Mouse (Mus musculus) stomach, postnatal 0 days (tissue): ENCODE results near the gene Runx2. TPM values are rescaled to one million over a fixed set of nuclear protein-coding genes. Genes with fewer than 3 reads are reported as not detected.

ENCODE experiments used
- ATAC-seq: fragments of 200-750 bp; cut with Nextera tagmentation; 2 replicates; pipeline ENCODE4 v1.8.0; 2017; ENCODE audit not compliant: low FRiP score, low TSS enrichment
- DNase-seq: peaks from one replicate; pipeline ENCODE4 v3.0.0-alpha.2; 2016; ENCODE audit warnings: low spot score
- H3K27ac ChIP-seq: fragments of 300-500 bp; sonication (generic); replicated peaks from 2 replicates; pipeline ENCODE4 v1.5.1; 2014; ENCODE audit warnings: mild to moderate bottlenecking, control low read depth
- H3K27me3 ChIP-seq: fragments of 300-500 bp; sonication (generic); 2 replicates; pipeline ENCODE4 v1.6.1; 2014; ENCODE audit warnings: low read length; ENCODE audit not compliant: control insufficient read depth, insufficient read depth
- H3K36me3 ChIP-seq: fragments of 300-500 bp; sonication (generic); 2 replicates; pipeline ENCODE4 v1.6.1; 2014; ENCODE audit warnings: low read length, mixed read lengths; ENCODE audit not compliant: control insufficient read depth, insufficient read depth
- H3K4me1 ChIP-seq: fragments of 300-500 bp; sonication (generic); replicated peaks from 2 replicates; pipeline ENCODE4 v1.6.1; 2014; ENCODE audit warnings: antibody characterized with exemption; ENCODE audit not compliant: control insufficient read depth, insufficient read depth
- H3K4me2 ChIP-seq: fragments of 300-500 bp; sonication (generic); replicated peaks from 2 replicates; pipeline ENCODE4 v1.6.1; 2014; ENCODE audit warnings: low read depth, mild to moderate bottlenecking, control low read depth, moderate library complexity
- H3K4me3 ChIP-seq: fragments of 300-500 bp; sonication (generic); 2 replicates; pipeline ENCODE4 v1.5.1; 2014; ENCODE audit warnings: low read depth, low read length, control low read depth
- H3K9ac ChIP-seq: fragments of 300-500 bp; sonication (generic); 2 replicates; pipeline ENCODE4 v1.6.1; 2014; ENCODE audit warnings: mild to moderate bottlenecking, low read length, control low read depth, mixed read lengths
- H3K9me3 ChIP-seq: fragments of 300-500 bp; sonication (generic); 2 replicates; pipeline ENCODE4 v1.6.1; 2016; ENCODE audit warnings: low read length; ENCODE audit not compliant: control insufficient read depth
- CTCF ChIP-seq: IDR thresholded peaks from 2 replicates; pipeline ENCODE4 v1.5.1; 2016; ENCODE audit warnings: antibody characterized with exemption, low read depth, mild to moderate bottlenecking, moderate library complexity
- EP300 ChIP-seq: optimal IDR thresholded peaks from 2 replicates; pipeline ENCODE3; 2016; ENCODE audit warnings: antibody characterized with exemption
- WGBS: fragments of 180-500 bp; shearing (Covaris S2); extraction: QIAGEN DNeasy Blood & Tissue Kit; methylation state at CpG from one replicate; pipeline ENCODE4 v1.1.7; 2014; 5-methylcytosine and 5-hydroxymethylcytosine counted together
- polyA plus RNA-seq: library from polyadenylated mRNA; unstranded; fragments of >200 nt; fragmentation: Nextera tagmentation; extraction: Ambion mirVana; gene quantifications from 2 replicates; pipeline ENCODE4 v1.2.1, GENCODE M21; 2015

Runx2 gene
- polyA plus RNA-seq, 1 experiment from 2014 or later, result 0.53 TPM

DNA sequence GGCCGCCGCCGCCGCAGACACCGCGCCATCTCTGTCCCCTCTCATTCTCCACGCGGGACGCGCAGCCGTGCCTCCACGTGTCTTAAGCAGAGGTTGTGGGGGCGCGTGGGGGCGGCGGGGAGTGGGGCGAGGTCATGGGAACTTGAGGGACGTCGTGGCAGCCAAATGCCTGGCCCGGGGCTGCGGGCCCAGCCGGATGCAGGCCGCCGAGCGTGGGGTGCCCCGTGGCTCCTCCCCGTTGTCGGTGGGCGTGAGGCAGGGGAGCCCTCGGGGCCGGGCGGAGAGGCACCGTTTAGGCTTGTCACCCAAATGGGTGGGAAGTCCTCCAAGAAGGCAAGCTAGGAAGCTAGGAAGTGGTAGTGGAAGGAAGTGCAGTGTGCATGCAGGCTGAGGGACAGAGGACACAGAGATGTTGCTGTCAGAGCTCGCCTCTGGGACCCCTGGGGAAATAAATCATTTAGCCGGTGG, 37.2 kb downstream of the Runx2 start:
- H3K27ac ChIP-seq, result peak overlapping the region; percentile 92
- H3K4me2 ChIP-seq, result peak overlapping the region; percentile 77
- DNase-seq (peak; percentile 70), ATAC-seq (peak; percentile 87)
- WGBS, result under 1% methylated on average over 31 of the region's 35 CpGs
- H3K4me3 ChIP-seq, result peak overlapping the region; percentile 85
- TF ChIP-seq CTCF (no peak), EP300 (no peak)
- H3K27me3 ChIP-seq, result no peaks in the 10 kb centered on the region
- H3K9me3 ChIP-seq, result no peaks in the 10 kb centered on the region
- peak overlapping the region; percentile 87 for H3K9ac ChIP-seq
- no peaks in the 10 kb centered on the region for H3K36me3 ChIP-seq
- H3K4me1 ChIP-seq, result no peaks in the 10 kb centered on the region

DNA sequence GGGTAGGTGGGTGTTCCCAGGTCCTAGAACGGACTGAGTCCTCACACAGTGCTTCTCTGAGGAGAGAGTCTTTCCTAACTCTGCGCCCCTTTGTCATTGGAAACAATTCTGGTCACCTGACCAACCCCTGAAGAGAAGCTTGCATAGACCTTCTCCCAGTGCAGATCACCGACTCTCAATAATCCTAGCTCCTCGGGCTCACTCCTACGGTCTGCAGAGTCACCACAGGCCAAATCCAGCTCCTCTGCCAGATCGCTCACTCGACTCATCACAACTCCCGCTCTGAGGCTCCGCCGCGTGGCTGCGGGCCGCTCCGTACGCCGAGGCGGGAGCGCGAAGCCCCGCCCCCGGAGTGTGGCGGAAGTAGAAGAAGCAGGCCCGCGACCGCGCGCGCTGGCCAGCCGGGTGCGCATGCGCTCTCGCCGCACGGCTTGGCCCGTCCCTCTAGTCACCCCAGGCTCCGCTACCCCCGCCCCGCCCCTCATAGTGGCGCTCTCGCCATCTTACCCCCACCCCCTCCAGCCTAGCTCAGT, 37.8 kb downstream of the Runx2 start, which contains the start of gene Supt3:
Gene Supt3 (plus strand): TSS at position 415 of the 533 bp plus-strand sequence.
- ATAC-seq (peak; percentile 97), DNase-seq (peak; percentile 95)
- H3K4me3 ChIP-seq, result peak within 1 kb of the TSS; percentile 85
- no peaks in the 10 kb centered on the region for H3K9me3 ChIP-seq
- TF ChIP-seq CTCF (peak; percentile 60), EP300 (no peak)
- 1% methylated on average over 40 of the region's 40 CpGs for WGBS
- peak within 1 kb of the TSS; percentile 92 for H3K27ac ChIP-seq
- H3K9ac ChIP-seq, result peak within 1 kb of the TSS; percentile 87
- no peaks in the 10 kb centered on the region for H3K27me3 ChIP-seq
- no peaks in the 10 kb centered on the region for H3K36me3 ChIP-seq
- no peaks in the 10 kb centered on the region for H3K4me1 ChIP-seq
- H3K4me2 ChIP-seq, result peak within 1 kb of the TSS; percentile 77

- ATAC-seq, result no peak
- H3K4me3 ChIP-seq, result no peak overlapping the region
- WGBS, result 89% methylated on average over 2 of the region's 2 CpGs
- H3K36me3 ChIP-seq, result no peaks in the 10 kb centered on the region
- H3K9me3 ChIP-seq, result no peaks in the 10 kb centered on the region
- no peak overlapping the region for H3K27ac ChIP-seq
- H3K4me2 ChIP-seq, result no peak overlapping the region
- H3K9ac ChIP-seq, result no peak overlapping the region
- no peaks in the 10 kb centered on the region for H3K4me1 ChIP-seq
- DNase-seq, result no peak
- no peak for TF ChIP-seq CTCF
- no peak for TF ChIP-seq EP300
- H3K27me3 ChIP-seq, result no peaks in the 10 kb centered on the region
Measured at GRCm38 (mm10) chr17:44772576-44772975, 42.0 kb downstream of the Runx2 start.

DNA sequence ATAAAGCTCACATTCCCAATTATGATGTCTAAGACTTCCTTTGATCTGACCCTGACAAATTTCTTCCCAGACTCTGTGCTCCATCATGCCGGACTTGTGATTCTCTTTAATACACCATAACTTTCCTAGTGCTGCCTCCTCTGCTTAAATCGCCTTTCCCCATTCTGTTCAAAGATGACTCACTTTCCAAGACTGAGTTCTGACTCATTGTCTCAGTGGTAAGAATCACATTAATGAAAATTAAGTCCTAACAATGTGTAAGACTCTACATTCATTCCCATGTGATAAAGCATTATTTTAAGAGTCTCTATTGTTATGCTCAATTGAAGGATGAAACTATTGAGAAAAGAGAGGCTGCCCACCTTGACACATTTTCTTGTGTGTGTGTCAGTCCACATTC, 43.7 kb downstream of the Runx2 start:
- no peaks in the 10 kb centered on the region for H3K9me3 ChIP-seq
- no peaks in the 10 kb centered on the region for H3K36me3 ChIP-seq
- no peaks in the 10 kb centered on the region for H3K4me1 ChIP-seq
- DNase-seq, result no peak
- H3K27ac ChIP-seq, result no peak overlapping the region
- no peak overlapping the region for H3K9ac ChIP-seq
- no peaks in the 10 kb centered on the region for H3K27me3 ChIP-seq
- TF ChIP-seq CTCF (no peak), EP300 (no peak)
- no peak for ATAC-seq
- no peak overlapping the region for H3K4me3 ChIP-seq
- no peak overlapping the region for H3K4me2 ChIP-seq
- WGBS, result 70% methylated on average over 2 of the region's 2 CpGs

DNA sequence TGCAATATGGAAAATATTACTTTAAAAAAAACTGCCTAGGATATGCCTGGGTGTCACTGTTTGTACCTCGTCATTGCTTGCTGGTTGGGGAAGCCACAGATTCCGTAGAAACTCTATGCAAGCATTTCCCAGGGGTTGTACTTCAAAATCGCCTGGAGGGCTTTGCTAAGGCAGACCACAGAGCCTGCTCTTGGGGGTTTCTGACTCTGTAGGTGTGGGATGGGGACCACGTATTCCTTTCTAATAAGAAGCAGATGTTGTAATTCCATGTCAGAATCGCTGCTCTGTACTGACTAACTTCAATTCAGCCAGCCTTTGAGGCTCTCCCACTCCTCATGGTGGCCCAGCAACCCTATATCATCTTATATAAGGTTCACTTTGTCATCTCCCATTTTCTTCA, 46.1 kb downstream of the Runx2 start:
- no peak overlapping the region for H3K27ac ChIP-seq
- no peaks in the 10 kb centered on the region for H3K36me3 ChIP-seq
- no peak for DNase-seq
- no peaks in the 10 kb centered on the region for H3K27me3 ChIP-seq
- WGBS, result 76% methylated on average over 5 of the region's 5 CpGs
- H3K9ac ChIP-seq, result no peak overlapping the region
- TF ChIP-seq CTCF (no peak), EP300 (no peak)
- no peak overlapping the region for H3K4me2 ChIP-seq
- no peaks in the 10 kb centered on the region for H3K9me3 ChIP-seq
- ATAC-seq, result no peak
- no peaks in the 10 kb centered on the region for H3K4me1 ChIP-seq
- H3K4me3 ChIP-seq, result no peak overlapping the region

GRCm38 (mm10) chr17:44767375-44767774, 47.2 kb downstream of the Runx2 start:
- Histone ChIP-seq H3K4me2 (no peak overlapping the region), H3K36me3 (no peaks in the 10 kb centered on the region), H3K9me3 (no peaks in the 10 kb centered on the region), H3K27me3 (no peaks in the 10 kb centered on the region), H3K4me3 (no peak overlapping the region), H3K27ac (no peak overlapping the region), H3K9ac (no peak overlapping the region), H3K4me1 (no peaks in the 10 kb centered on the region)
- WGBS, result 59% methylated on average over 1 of the region's 1 CpGs
- ATAC-seq (peak; percentile 89), DNase-seq (no peak)
- no peak for TF ChIP-seq CTCF
- TF ChIP-seq EP300, result peak; percentile 44
